Comparison of ENCODE assay signal across 9 mouse cellular contexts in the genomic region with DNA sequence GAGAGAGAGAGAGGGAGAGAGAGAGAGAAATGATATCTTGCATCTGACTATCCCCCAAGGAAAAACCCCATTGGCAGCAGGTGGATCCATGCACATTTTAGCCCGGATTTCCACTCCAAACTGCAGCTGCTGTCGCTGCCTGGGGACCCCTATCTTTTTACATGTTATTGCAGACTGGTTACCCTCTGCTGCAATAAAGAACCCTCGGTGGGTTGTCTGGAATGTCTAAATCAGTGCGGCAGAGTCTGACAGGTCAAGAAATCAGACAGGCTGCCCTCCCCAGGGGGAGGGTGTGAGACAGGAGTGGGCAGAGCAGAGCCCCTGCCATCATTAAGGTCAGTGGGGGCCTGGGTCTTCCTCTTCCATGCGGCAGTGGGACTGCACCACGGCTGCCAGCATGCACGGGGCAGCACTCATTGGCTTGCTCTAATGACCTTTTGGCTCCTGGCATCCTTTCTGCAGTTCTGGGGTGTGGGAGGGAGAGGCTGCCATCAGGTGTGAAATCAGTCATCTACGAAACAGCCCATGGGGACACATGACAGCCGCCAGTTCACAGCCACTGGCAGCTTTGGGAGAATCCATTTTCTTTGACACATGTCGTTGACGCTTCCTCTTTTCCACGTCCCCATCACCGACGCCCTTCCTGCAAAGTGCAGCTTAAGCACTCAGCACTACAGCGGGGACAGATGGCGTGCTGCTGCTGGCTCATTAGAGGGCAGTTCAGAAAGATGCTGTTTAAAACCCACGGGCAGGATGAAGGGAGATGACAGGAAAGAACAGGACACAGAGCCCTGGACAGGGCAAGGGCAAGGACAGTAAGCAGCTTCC.
DNase-seq lines count a peak whose midpoint lies in the region; ATAC-seq lines count a peak whose summit lies in the region.
"Had no signal": no experiment of that assay in that cellular context is flagged by ENCODE, and none has a peak within 500 bp of the region (broad histone marks: within the 10 kb centered on the region; RNA-seq: fewer than 3 reads in every experiment).

No protein-coding gene starts in this region.

- 0 out of 2 replicates have a peak overlapping the region, but pooled peaks have one; percentile 23 for H3K4me2 ChIP-seq in heart, embryonic 11.5 days
- H3K4me2 ChIP-seq in heart, embryonic 13.5 days, result peak overlapping the region; percentile 26; the same call in 1 of the 2 replicates

- no peak for ATAC-seq in heart, embryonic 11.5 days (replicated peaks; ENCODE audit: insufficient number of reproducible peaks, low FRiP score, low TSS enrichment)
- no peak for ATAC-seq in heart, embryonic 13.5 days (ENCODE audit: extremely low read depth, insufficient number of reproducible peaks, low FRiP score, low TSS enrichment)
- peak; percentile 10; the same call in 1 of the 2 replicates for ATAC-seq in neutrophil, adult 5-6 weeks (ENCODE audit: extremely low read depth, insufficient number of reproducible peaks, low FRiP score, poor library complexity, severe bottlenecking)

- H3K4me1 ChIP-seq in heart, embryonic 11.5 days (ENCODE audit: control insufficient read depth, insufficient read depth, low read length), result peaks cover 23% of the 10 kb centered on the region
- peaks cover 35% of the 10 kb centered on the region for H3K4me1 ChIP-seq in heart, embryonic 13.5 days

- intact Hi-C loops in heart, postnatal 10 days (cut with DNase I), result no loop called here

- H3K27me3 ChIP-seq in heart, embryonic 11.5 days (ENCODE audit: control insufficient read depth, insufficient read depth, low read length), result no peaks in the 10 kb centered on the region
- H3K27me3 ChIP-seq in heart, embryonic 13.5 days (replicated peaks), result no peaks in the 10 kb centered on the region; the same call in 1 of the 2 replicates

- no peak for DNase-seq in heart, postnatal 10 days
- peak; percentile 24 to 31 for DNase-seq in lung, postnatal 4 days
- no peak for DNase-seq in T-cell, adult 2 months (ENCODE audit: low spot score)
- DNase-seq in spleen, adult 18-20 months, result no peak
- no peak for DNase-seq in gastrocnemius, adult 8-10 months (ENCODE audit: low spot score in 2 of 2)

- no peaks in the 10 kb centered on the region for H3K36me3 ChIP-seq in heart, embryonic 11.5 days (ENCODE audit: control insufficient read depth, insufficient read depth, low read length)
- peaks cover 3% of the 10 kb centered on the region; the same call in 1 of the 2 replicates for H3K36me3 ChIP-seq in heart, embryonic 13.5 days

- H3K4me3 ChIP-seq in heart, embryonic 11.5 days (ENCODE audit: low read depth, low read length), result no peak overlapping the region
- H3K4me3 ChIP-seq in heart, embryonic 13.5 days, result no peak overlapping the region

- no peak overlapping the region; the same call in 1 of the 2 replicates for H3K9ac ChIP-seq in heart, embryonic 11.5 days (ENCODE audit: low read depth, low read length)
- H3K9ac ChIP-seq in heart, embryonic 13.5 days, result peak overlapping the region; percentile 58

- peaks cover 3% of the 10 kb centered on the region; the same call in 1 of the 2 replicates for H3K9me3 ChIP-seq in heart, embryonic 11.5 days (replicated peaks; ENCODE audit: control insufficient read depth, low read length)
- H3K9me3 ChIP-seq in heart, embryonic 13.5 days, result peaks cover 5% of the 10 kb centered on the region; the same call in 1 of the 2 replicates

- WGBS in heart, embryonic 11.5 days (ENCODE audit: insufficient replicate concordance), result 10% methylated on average over 17 of the region's 17 CpGs
- 12% methylated on average over 17 of the region's 17 CpGs for WGBS in heart, embryonic 13.5 days

- peak overlapping the region; percentile 68 for H3K27ac ChIP-seq in heart, embryonic 11.5 days (ENCODE audit: low read depth, low read length)
- peak overlapping the region; percentile 63 for H3K27ac ChIP-seq in heart, embryonic 13.5 days (replicated peaks)
- H3K27ac ChIP-seq: kidney, postnatal 0 days had no signal

Comparison
In these comparisons a context has a peak if more than half of its experiments do, and no peak if none do; other contexts are left out.
1. DNase-seq: peak in lung, postnatal 4 days (2 of 2); none in heart, postnatal 10 days (0 of 2), T-cell, adult 2 months (single experiment), spleen, adult 18-20 months (0 of 2) and gastrocnemius, adult 8-10 months (0 of 2).